Mouse (Mus musculus) C2C12 (cell line): ENCODE data around the gene Steap2. TPM values are rescaled to one million over a fixed set of nuclear protein-coding genes. Genes with fewer than 3 reads are reported as not detected.

Source experiments
- H3K27me3 ChIP-seq: one replicate; pipeline ENCODE4 v1.6.1; 2011; ENCODE audit not compliant: control insufficient read depth, insufficient read depth, insufficient read length
- H3K36me3 ChIP-seq: one replicate; pipeline ENCODE4 v1.6.1; 2011; ENCODE audit not compliant: control insufficient read depth, insufficient read depth
- H3K4me3 ChIP-seq: one replicate; pipeline ENCODE4 v1.5.1; 2011; ENCODE audit warnings: mild to moderate bottlenecking, control low read depth; ENCODE audit not compliant: poor library complexity, insufficient read depth, severe bottlenecking
- H3K79me2 ChIP-seq: one replicate; pipeline ENCODE4 v1.6.1; 2011; ENCODE audit not compliant: control insufficient read depth, insufficient read depth
- H3K79me3 ChIP-seq: one replicate; pipeline ENCODE4 v1.6.1; 2011; ENCODE audit warnings: low read depth, control low read depth
- H3ac ChIP-seq: one replicate; pipeline ENCODE3; 2011; ENCODE audit warnings: low read depth; ENCODE audit not compliant: control insufficient read depth, insufficient read length
- CEBPB ChIP-seq: IDR thresholded peaks from one replicate; pipeline ENCODE4 v1.6.1; 2011; ENCODE audit warnings: low read depth, mild to moderate bottlenecking, control low read depth, moderate library complexity
- CTCF ChIP-seq: IDR thresholded peaks from one replicate; pipeline ENCODE4 v1.5.1; 2011; ENCODE audit not compliant: control insufficient read depth, insufficient read depth, insufficient read length
- FOSL1 ChIP-seq: IDR thresholded peaks from one replicate; pipeline ENCODE4 v1.8.0; 2011; ENCODE audit warnings: mild to moderate bottlenecking, low read length; ENCODE audit not compliant: poor library complexity, insufficient read depth, severe bottlenecking
- MAX ChIP-seq: IDR thresholded peaks from one replicate; pipeline ENCODE4 v1.6.1; 2011; ENCODE audit warnings: mild to moderate bottlenecking, control low read depth
- MYOD1 ChIP-seq: IDR thresholded peaks from one replicate; pipeline ENCODE4 v1.6.1; 2011; ENCODE audit warnings: low read depth; ENCODE audit not compliant: control insufficient read depth, insufficient read length
- MYOG ChIP-seq: IDR thresholded peaks from one replicate; pipeline ENCODE4 v1.6.1; 2011; ENCODE audit not compliant: control insufficient read depth, insufficient read length; ENCODE audit errors: extremely low read depth
- USF1 ChIP-seq: IDR thresholded peaks from one replicate; pipeline ENCODE4 v1.6.1; 2011; ENCODE audit warnings: low read depth, mild to moderate bottlenecking, control low read depth, moderate library complexity
- polyA plus RNA-seq: library from polyadenylated mRNA; unstranded; fragments of >200 nt; fragmentation: generic; extraction: Trizol; gene quantifications from one replicate; pipeline ENCODE4 v1.2.1, GENCODE M21; 2012; ENCODE audit warnings: missing spikeins

Gene Steap2
- polyA plus RNA-seq, 1 experiment = 20.7 TPM

DNA sequence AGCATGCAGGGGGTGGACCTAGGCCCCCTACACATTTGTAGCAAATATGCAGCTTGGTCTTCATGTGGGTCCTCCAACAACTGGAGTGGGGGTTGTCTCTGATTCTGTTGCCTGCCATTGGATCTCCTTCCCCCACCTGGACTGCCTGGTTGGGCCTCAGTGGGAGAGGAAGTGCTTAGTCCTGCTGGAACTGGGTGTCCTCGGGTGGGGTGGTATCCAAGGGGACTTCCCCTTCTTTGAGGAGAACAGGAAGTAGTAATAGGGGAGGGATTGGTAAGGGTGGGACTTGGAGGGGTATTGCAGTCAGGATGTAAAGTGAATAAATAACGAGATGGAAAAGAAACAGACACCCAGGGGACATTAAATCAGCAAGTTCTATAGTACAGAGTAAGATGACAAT lies 35.7 kb downstream of the Steap2 start:
- peaks cover 6% of the 10 kb centered on the region for H3K36me3 ChIP-seq
- H3ac ChIP-seq = no peak overlapping the region
- TF ChIP-seq MAX (no peak), MYOG (no peak), FOSL1 (no peak), CEBPB (no peak), USF1 (no peak), MYOD1 (no peak), CTCF (no peak)
- H3K4me3 ChIP-seq = no peak overlapping the region
- peaks cover 38% of the 10 kb centered on the region for H3K79me2 ChIP-seq
- H3K27me3 ChIP-seq = no peaks in the 10 kb centered on the region
- H3K79me3 ChIP-seq = peaks cover 9% of the 10 kb centered on the region

DNA sequence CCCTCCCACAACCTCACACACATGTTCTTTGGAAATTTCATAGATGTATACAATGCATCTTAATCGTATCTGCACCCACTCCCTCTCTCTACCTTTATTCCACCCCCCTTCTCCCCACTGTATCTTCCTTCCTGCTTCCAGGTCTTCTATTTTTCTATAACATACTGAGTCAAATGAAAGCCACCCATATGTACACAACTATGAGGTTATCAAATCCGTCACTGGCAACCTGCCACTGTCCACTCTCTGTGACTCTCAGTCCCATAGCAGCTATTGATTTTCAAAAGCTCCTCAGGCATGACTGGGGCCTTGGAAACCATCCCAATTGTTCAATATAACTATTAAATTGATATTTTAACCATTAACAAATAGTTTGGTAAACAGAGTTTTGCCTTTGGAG lies 36.4 kb downstream of the Steap2 start:
- no peak for TF ChIP-seq MYOG
- TF ChIP-seq FOSL1 = no peak
- TF ChIP-seq USF1 = no peak
- no peak for TF ChIP-seq CEBPB
- TF ChIP-seq CTCF = no peak
- TF ChIP-seq MYOD1 = no peak
- TF ChIP-seq MAX = no peak
- H3K79me2 ChIP-seq = peaks cover 39% of the 10 kb centered on the region
- no peaks in the 10 kb centered on the region for H3K27me3 ChIP-seq
- H3K36me3 ChIP-seq = peaks cover 6% of the 10 kb centered on the region
- H3K79me3 ChIP-seq = peaks cover 9% of the 10 kb centered on the region
- no peak overlapping the region for H3ac ChIP-seq
- H3K4me3 ChIP-seq = no peak overlapping the region

DNA sequence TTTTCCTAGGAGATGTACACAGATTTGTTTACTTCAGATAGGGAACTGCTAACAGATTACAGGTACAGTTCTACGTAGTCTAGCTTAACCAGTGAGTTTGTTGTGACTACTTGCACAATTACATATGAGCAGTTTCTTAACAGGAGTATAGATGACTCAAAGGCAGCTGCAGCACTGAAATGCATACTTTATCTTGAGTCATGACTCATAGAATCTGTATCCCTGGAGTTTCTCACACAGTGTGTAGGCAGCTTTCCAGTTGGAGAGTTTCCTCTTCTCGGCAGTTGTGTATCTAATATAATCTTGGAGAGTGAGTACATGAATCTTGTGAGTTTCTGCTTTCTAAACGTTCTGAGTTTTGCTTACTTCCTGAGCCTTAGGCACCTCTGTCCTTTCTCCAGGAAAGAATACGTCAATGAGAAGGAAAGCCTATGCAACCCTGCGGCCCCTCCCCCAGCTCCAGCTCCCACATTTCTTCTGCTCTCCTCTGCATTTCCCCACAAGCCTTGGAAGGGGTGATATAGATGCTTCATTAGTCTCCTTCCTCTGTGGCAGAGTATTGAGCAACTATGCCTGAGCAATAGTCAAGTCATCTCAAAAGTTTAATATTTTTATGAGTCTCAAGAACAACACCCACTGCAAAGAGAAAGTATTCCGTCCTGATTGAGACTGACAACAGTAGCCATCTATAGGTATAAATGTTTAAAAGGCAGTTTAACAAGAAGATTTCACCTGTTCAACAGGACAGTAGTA lies 45.4 kb downstream of the Steap2 start:
- no peak overlapping the region for H3ac ChIP-seq
- TF ChIP-seq MYOD1 = peak; percentile 83
- no peak for TF ChIP-seq MYOG
- TF ChIP-seq CTCF = no peak
- TF ChIP-seq CEBPB = peak; percentile 97
- peak; percentile 23 for TF ChIP-seq MAX
- peak; percentile 85 for TF ChIP-seq FOSL1
- no peak for TF ChIP-seq USF1
- no peaks in the 10 kb centered on the region for H3K27me3 ChIP-seq
- peaks cover 23% of the 10 kb centered on the region for H3K79me2 ChIP-seq
- H3K36me3 ChIP-seq = no peaks in the 10 kb centered on the region
- no peak overlapping the region for H3K4me3 ChIP-seq
- H3K79me3 ChIP-seq = no peaks in the 10 kb centered on the region

DNA sequence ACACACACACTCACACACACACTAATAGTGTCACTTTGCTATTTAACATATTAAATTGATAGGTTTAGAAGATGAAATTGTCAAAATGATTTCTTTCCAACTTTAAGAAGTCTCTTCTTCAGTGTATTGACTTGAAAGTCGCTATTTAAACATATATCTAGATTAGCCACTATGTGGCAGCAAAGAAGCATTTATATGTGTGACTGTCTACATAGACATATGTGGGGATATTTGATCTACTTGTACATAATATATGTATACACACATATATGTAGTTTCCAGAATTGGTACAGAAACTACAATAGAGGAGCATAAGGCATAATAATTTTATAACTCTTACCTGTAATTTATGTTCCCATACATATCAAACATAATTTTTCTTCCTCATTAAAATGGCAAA lies 48.2 kb downstream of the Steap2 start:
- TF ChIP-seq CEBPB (no peak), USF1 (no peak), MYOD1 (no peak), MYOG (no peak), MAX (no peak), FOSL1 (no peak), CTCF (no peak)
- no peaks in the 10 kb centered on the region for H3K36me3 ChIP-seq
- H3K79me2 ChIP-seq = peaks cover 5% of the 10 kb centered on the region

DNA sequence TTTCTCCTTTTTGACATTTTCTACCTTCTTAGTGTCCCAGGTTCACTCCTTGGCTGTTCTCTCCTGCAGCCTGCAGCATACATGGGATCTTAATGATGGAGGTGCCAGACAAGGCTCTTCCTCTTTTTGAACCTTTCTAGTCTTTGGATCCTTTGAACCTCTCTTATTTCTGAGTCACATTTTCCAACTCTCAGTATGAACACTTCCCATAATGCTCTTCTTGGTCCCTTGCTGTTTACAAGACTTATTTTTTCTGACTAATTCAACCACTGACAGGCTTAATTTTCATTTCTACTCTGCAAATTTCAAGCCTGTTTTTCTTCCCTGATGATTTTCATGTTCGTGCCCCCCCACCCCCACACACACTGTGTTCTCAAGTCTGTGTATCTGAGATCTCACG lies 55.9 kb downstream of the Steap2 start:
- H3K27me3 ChIP-seq = no peaks in the 10 kb centered on the region
- no peak overlapping the region for H3K4me3 ChIP-seq
- no peaks in the 10 kb centered on the region for H3K79me3 ChIP-seq
- H3K36me3 ChIP-seq = no peaks in the 10 kb centered on the region
- H3K79me2 ChIP-seq = no peaks in the 10 kb centered on the region
- H3ac ChIP-seq = no peak overlapping the region
- TF ChIP-seq MYOG (no peak), MYOD1 (no peak), CEBPB (no peak), USF1 (no peak), FOSL1 (no peak), CTCF (no peak), MAX (no peak)

More for the DNA sequence above, 48.2 kb downstream of the Steap2 start:
- H3ac ChIP-seq = no peak overlapping the region
- H3K79me3 ChIP-seq = no peaks in the 10 kb centered on the region
- H3K27me3 ChIP-seq = no peaks in the 10 kb centered on the region
- no peak overlapping the region for H3K4me3 ChIP-seq

DNA sequence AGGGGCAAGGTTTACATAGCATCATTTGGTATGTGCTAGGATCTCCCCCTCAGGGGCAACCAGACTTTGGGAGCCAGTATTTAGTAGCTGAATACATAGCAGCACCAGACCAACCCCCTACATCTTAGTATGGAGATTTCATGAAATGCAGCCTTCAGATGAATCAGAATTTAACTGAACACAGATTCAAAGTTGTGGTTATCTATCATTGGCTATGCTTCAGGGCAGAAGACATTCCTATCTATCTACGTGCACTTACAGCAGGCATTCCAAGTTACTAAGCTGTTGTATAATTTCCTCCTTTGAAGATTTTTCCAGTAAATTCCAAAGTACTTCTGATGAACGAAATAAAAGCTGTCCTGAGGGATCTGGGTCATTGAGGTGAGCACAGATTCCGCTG lies 68.9 kb downstream of the Steap2 start:
- H3K36me3 ChIP-seq = peaks cover 10% of the 10 kb centered on the region
- no peaks in the 10 kb centered on the region for H3K79me3 ChIP-seq
- H3K79me2 ChIP-seq = no peaks in the 10 kb centered on the region
- H3K4me3 ChIP-seq = no peak overlapping the region
- TF ChIP-seq MYOG (no peak), CEBPB (no peak), CTCF (no peak), MYOD1 (no peak), FOSL1 (no peak), USF1 (no peak), MAX (no peak)
- no peaks in the 10 kb centered on the region for H3K27me3 ChIP-seq
- H3ac ChIP-seq = no peak overlapping the region
